Mouse (Mus musculus) layer of hippocampus, adult 2 months (tissue): ENCODE data around the gene Rgs6. TPM values are rescaled to one million over a fixed set of nuclear protein-coding genes. Genes with fewer than 3 reads are reported as not detected.
A peak's percentile ranks its signal among the peaks of the same experiment; 100 is the strongest.

ENCODE experiments used
- DNase-seq, 2 experiments: peaks; one replicate each; pipeline ENCODE4 v3.0.0; 2022; ENCODE audit warnings: low spot score in 2 of 2
- H3K27ac ChIP-seq: fragments of 200-600 bp; 2 replicates; pipeline ENCODE4 v1.8.1; 2022
- H3K4me3 ChIP-seq: fragments of 200-600 bp; 2 replicates; pipeline ENCODE4 v1.8.1; 2022; ENCODE audit warnings: mild to moderate bottlenecking
- CTCF ChIP-seq: fragments of 200-600 bp; conservative IDR thresholded peaks from 2 replicates; pipeline ENCODE4 v1.8.1; 2022; ENCODE audit warnings: antibody characterized with exemption, mild to moderate bottlenecking, moderate library complexity
- total RNA-seq, 2 experiments: library from RNA; stranded (reverse); gene quantifications; 2 replicates each; pipeline ENCODE4 v1.2.3; 2021

Rgs6 gene
- total RNA-seq, 2 experiments from 2014 or later: 10.2 to 10.4 TPM

DNA sequence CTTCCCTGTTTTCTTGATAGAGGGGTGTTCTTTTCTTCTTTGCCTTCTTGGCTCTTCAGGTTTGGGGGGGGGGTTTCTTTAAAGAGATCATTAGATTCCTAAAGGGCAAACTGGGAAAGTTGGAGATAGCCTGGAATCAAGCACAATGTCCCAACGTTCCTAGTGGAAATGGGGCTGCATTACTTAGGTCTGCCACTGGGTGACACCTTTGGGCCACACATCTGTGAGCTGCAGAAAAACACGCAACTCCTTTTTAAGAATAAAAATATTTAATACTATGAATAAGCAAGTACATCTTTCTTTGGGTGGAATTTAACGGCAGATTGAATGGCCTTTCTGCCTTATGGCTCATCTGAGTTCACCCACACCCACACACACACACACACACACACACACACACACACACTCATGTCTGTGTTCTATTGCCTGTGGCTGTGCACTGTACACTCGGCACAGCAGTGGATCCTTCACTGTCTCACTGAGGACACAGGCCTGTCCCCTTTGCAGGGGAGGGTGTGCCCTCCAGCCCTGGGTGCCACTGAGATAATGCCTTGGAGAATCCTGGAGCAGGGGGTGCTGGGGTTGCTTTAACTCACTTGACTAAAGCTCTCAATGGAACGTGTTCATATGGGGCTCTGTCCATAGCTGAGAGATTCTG, 526.4 kb downstream of the Rgs6 start:
- peak; percentile 85 for TF ChIP-seq CTCF
- no peak overlapping the region for H3K4me3 ChIP-seq
- peak; percentile 65 to 81 for DNase-seq
- H3K27ac ChIP-seq: peak overlapping the region; percentile 56

DNA sequence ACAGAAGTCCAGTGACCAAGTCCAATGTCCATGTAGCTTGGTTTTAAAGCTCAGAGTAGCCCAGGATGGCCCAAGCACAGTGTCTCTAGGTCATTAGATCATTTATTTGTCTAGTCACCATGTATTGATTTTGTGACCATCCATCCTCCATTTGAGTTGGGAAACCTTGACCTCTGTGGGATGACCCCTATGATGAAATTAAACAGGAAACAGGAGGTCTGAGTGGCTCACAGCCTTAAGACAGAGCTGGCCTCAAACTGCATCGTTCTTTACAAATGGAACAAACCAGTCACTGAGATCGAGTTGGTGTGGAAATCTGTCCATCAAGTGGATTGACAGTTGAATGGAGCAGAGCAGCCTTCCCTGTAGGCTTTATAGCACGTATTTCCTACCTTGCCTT, 536.0 kb downstream of the Rgs6 start:
- DNase-seq: no peak
- TF ChIP-seq CTCF: no peak
- Histone ChIP-seq H3K4me3 (no peak overlapping the region), H3K27ac (peak overlapping the region; percentile 82; the same call in 1 of the 2 replicates)

DNA sequence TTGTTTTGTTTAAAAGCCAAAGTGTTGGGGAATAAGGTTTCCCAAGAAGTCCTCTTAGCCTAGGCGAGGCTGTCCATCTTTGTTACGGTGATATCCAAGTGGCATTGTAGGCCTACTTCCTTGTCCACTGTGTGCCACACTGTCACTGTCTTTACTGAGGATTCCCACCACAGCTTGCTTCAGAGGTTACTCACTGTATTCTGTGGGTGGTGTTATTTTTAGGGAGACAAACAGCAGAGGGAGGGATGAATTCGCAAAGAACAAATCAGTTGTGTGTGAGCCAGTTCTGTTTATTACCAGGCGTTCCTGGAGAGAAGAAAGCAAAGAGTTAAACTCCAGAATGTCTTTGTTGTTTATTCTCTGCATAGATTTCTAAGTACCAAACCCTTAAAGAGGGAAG, 537.2 kb downstream of the Rgs6 start:
- Histone ChIP-seq H3K27ac (peak overlapping the region; percentile 82), H3K4me3 (no peak overlapping the region)
- peak in 1 of 2 experiments; percentile 54 for DNase-seq
- TF ChIP-seq CTCF: 0 out of 2 replicates have a peak, but pooled peaks have one; percentile 13

DNA sequence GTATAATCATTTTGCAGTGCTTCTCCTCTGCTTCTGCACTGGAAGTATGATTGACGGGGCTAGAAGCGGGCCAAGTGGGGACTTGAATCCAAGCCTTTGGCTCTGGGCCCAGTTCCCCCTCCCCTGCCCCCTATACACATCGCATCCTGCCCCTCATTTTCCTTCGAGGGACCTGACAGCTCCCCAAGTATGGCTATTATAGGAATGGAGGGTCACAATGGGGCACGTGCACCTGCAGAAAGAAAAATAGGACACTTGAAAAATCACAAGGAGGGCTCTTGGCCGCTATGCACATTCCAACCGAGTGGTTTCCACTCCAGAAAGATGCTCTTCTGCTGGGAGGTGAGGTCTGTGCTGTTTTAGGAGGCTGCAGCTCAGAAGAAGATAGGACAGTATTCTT, 538.8 kb downstream of the Rgs6 start:
- Histone ChIP-seq H3K4me3 (no peak overlapping the region), H3K27ac (peak overlapping the region; percentile 82)
- DNase-seq: no peak
- TF ChIP-seq CTCF: no peak

DNA sequence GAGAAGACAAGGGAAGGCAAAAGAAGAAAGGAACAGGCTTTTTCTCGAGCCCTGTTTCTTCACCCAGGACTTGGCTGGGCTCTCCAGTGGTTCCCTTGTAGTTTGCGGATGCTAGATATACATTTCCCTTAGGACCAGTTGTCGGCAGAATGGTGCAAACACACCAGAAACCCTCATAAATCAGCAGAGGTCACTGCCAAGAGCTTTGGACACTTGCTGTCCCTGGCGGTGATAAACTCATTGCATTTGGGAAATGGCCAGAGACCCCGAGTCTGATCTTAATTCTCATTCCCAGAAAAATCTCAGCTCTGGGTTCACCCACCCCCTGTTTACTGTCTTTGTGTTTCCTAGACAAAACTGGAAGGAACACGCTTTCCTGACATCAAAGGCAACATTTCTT, 539.9 kb downstream of the Rgs6 start:
- no peak for DNase-seq
- H3K27ac ChIP-seq: peak overlapping the region; percentile 82; the same call in 1 of the 2 replicates
- no peak overlapping the region for H3K4me3 ChIP-seq
- no peak for TF ChIP-seq CTCF

DNA sequence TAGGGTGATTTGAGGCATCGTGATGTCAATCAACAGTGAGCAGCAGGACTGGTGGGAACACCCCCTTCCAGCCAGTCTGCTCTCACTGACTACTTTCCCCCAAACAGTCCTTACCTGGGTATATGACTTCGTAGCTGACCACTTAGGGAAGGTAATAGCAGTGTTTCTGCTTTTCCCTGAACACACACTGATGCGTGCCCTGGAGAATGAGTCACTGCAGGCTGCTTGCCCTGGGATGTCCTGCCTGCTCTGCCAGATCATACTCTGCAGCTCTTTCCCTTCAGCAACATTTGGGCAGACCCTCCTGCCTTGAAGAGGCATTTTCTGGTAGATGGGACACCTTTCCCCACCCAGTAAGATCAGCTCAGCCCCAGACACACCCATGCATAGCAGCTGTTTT, 540.5 kb downstream of the Rgs6 start:
- no peak for DNase-seq
- Histone ChIP-seq H3K27ac (no peak overlapping the region; the same call in 1 of the 2 replicates), H3K4me3 (no peak overlapping the region)
- no peak for TF ChIP-seq CTCF

DNA sequence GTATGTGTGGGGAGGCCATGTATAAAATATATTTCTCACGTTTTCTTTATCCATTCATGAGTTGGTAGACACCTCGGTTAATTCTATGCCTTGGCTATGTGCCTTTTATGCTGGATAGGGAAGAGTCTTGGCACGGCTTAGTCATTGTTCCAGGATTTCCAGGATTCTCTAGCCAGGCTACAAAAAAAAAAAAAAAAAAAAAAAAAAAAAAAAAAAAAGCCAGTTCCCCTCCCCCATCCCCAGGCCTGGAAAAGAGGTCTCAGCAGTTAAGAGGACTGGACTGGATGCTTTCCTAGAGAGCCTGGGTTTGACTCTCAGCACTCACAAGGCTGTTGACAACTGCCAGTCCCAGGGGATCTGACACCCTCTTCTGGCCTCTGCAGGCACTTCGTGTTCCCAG, 543.3 kb downstream of the Rgs6 start:
- Histone ChIP-seq H3K4me3 (no peak overlapping the region), H3K27ac (no peak overlapping the region)
- DNase-seq: no peak
- TF ChIP-seq CTCF: peak; percentile 23

DNA sequence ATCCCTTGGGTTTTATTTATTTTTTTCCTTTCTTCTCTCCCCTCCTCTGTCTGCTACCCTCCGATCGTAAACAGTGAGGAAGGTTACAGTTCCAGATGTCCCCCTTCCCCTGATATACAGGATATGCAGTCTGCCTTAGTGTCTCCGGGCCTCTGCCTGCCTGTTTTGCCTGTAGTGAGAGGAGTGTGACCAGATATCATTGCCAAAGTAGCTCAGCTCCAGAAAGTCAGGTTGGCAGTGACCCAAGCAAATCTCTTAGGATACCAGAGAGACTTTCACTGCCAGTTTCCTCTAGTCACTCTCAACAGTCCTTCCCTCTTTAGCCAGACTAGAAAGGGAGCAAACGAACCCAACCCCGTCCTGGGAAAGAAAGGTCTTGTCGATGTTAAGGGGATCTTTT, 545.7 kb downstream of the Rgs6 start:
- no peak for TF ChIP-seq CTCF
- H3K27ac ChIP-seq: 0 out of 2 replicates have a peak overlapping the region, but pooled peaks have one; percentile 9
- H3K4me3 ChIP-seq: no peak overlapping the region
- peak; percentile 45 to 51 for DNase-seq

DNA sequence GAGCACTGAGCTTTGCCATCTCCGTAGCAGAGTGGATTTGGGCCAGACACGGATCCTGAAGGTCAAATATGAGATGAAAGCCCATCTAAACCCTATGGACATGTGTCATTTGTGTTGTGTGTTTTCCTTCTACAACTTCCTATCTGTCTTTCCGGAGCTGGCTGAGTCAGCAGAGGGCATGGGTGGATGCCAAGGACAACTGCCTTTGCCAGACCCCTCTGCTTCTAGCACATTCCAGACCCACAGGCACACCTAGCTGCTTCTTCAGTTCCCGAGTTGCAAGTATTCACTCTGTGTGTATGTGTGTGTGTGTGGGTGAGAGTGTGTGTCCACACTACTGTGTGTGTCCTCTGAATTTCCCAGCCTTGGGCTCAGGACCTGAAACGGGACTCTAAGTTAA, 547.9 kb downstream of the Rgs6 start:
- TF ChIP-seq CTCF: no peak
- no peak overlapping the region for H3K4me3 ChIP-seq
- no peak for DNase-seq
- H3K27ac ChIP-seq: no peak overlapping the region

DNA sequence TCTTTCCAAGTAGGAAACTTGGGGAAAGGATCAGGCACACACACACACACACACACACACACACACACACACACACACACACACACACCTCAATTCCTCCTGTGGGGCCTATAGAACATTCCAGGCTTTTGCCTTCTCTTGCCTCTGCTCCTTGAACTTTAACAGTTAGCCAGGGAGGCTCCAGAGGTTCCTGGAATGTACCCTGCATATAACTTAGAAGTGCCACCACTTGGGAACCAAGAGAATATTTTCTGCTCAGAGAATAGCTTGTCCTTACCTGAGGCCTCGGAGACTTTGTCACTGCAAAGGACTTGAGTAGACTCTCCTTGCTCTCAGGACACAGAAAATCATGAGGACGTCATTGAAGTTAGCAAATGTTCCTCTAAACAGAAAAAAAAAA, 548.4 kb downstream of the Rgs6 start:
- Histone ChIP-seq H3K27ac (peak overlapping the region; percentile 63; the same call in 1 of the 2 replicates), H3K4me3 (no peak overlapping the region)
- no peak for TF ChIP-seq CTCF
- no peak for DNase-seq

DNA sequence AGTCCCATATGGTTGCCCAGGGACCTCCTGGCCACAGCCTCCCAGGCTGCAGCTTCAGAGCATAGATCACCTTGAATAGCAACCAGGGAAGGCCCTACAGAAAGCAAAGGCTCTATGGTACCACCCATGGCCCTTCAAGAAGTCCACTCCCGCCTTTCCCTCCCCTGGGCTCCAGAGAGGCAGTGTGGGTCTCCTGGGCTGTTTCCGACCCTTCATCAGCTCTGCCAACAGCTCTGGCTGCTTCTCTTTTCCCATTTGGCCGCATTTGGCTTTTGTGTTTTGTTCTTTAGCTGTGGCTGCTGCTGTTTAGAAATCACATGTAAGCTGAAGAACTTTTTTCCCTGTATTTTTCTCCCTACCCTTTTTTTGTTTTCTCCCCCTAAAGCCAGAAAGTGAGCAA, 548.9 kb downstream of the Rgs6 start:
- no peak for TF ChIP-seq CTCF
- H3K27ac ChIP-seq: peak overlapping the region; percentile 63
- H3K4me3 ChIP-seq: no peak overlapping the region
- DNase-seq: no peak

DNA sequence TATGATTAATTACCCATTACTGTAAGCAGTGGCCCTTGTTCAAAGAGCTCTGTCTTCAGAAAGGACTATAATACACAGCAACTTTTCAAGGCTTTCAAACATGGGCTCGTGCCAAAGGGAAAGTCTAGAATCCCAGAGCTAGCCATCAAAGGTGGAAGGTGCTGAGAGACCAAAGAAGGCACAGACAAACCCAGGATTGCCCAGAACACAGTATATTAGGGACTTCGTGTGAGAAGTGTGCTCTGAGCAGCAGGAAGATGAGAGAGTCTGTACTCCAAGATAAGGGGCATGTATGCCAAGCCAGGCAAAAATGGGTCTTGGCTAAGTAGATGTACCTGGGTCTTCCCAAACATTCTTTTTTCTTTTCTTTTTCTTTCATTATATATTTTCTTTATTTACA, 553.1 kb downstream of the Rgs6 start:
- no peak for TF ChIP-seq CTCF
- Histone ChIP-seq H3K4me3 (no peak overlapping the region), H3K27ac (no peak overlapping the region)
- DNase-seq: no peak

DNA sequence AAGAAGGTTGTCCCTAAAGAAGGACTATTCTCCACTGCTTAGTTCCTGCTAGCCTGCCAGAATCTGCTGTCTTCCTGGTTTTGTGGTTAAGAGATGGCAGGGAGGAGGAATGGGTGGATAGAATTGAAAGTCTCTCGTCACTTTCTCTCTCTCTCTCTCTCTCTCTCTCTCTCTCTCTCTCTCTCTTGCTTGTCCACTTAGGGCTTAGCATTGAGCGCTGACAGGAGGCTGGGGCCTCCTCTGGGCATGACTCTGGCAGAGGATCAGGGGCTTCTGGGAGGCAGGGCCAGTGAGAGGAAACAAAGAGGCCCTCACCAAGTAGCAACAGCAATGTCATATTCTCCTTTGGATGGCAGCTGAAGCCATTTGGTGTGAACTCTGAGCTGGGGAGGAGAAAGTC, 554.4 kb downstream of the Rgs6 start:
- DNase-seq: no peak
- Histone ChIP-seq H3K27ac (peak overlapping the region; percentile 36; the same call in 1 of the 2 replicates), H3K4me3 (no peak overlapping the region)
- no peak for TF ChIP-seq CTCF

DNA sequence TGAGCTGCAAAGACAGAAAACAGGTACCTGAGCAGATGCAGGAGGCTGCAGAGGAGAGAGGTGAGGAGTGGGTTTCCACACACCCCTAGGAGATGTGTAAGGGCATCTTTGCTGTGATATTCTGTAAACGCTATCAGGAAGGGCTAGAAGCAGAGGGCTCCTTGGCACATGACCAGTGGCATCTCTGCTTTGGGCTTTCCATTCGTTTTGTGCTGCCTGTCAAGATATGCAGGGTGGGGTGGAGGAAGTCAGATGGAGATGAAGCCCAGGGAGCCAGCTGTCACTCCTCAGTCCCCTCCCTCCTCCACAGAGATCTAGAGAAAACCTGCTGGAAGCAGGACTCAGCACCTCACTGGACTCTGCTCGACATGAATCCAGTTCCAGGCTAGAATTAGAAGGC, 555.0 kb downstream of the Rgs6 start:
- DNase-seq: no peak
- H3K27ac ChIP-seq: peak overlapping the region; percentile 36; the same call in 1 of the 2 replicates
- no peak overlapping the region for H3K4me3 ChIP-seq
- no peak for TF ChIP-seq CTCF

DNA sequence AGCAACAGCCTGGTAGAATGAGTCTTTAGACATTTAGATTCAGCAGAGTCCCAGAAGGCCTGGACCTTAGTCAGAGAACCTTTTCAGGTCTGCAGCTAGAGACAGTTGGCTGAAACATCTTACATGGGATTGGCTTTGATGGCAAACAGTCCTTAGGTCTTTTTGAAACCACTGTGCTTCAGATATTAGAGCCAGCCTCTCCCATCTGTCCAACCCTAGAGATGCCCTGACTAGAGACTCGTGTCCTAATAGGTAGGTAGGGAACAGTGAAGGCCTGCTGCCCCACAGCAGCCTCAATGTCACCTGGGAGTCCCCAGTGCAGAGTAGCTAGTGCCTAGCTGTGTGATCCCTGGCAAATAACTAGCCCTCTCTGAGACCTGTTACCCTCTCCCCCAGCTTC, 555.5 kb downstream of the Rgs6 start:
- DNase-seq: no peak
- Histone ChIP-seq H3K27ac (peak overlapping the region; percentile 8; the same call in 1 of the 2 replicates), H3K4me3 (no peak overlapping the region)
- TF ChIP-seq CTCF: no peak
